ENCODE assay signal across 7 mouse cellular contexts in the genomic region with DNA sequence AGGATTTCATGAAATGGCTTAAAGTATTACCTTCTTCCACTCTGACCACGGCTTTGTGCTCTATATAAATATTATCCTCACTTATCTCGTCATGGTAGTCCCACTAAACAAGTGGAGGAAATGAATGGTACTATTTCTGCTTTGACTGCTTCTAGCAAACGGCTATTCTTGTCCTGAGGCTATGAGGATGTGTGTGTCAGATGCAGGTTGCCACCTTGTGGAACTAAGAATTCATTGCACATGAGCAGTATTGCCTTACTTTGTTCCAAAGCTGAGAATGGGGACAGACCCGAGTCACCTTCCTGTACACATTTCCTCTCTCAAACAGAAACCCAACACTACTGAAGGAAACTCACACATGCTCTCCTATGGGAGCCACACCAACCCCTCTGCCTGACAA.
A peak's percentile ranks its signal among the peaks of the same experiment; 100 is the strongest.
DNase-seq lines count a peak whose midpoint lies in the region; ATAC-seq and TF ChIP-seq lines count a peak whose summit lies in the region.

No protein-coding gene starts in this region.

- peak; percentile 39 to 66 for DNase-seq in left cerebral cortex, postnatal 14 days (ENCODE audit: low spot score in 2 of 2)
- DNase-seq in left cerebral cortex, postnatal 4 days: no peak
- DNase-seq in ES-E14 (ENCODE audit: low read depth, low spot score): no peak
- DNase-seq in cerebellum, adult 2 months: peak; percentile 10 to 36
- peak; percentile 19 for DNase-seq in hindbrain, embryonic 10.5 days (ENCODE audit: low spot score)
- DNase-seq in lung, postnatal 10 days: peak; percentile 33
- DNase-seq in stomach, postnatal 0 days (ENCODE audit: low spot score): no peak

- H3K27me3 ChIP-seq in cerebellum, adult 2 months (ENCODE audit: control insufficient read depth, insufficient read depth, low read length): no peaks in the 10 kb centered on the region
- H3K27me3 ChIP-seq in hindbrain, embryonic 10.5 days (ENCODE audit: insufficient read depth, poor library complexity, severe bottlenecking): no peaks in the 10 kb centered on the region
- H3K27me3 ChIP-seq in stomach, postnatal 0 days (ENCODE audit: control insufficient read depth, insufficient read depth, low read length): no peaks in the 10 kb centered on the region

- no peak overlapping the region for H3K4me2 ChIP-seq in stomach, postnatal 0 days (replicated peaks; ENCODE audit: low read depth)

- no peak overlapping the region for H3K4me3 ChIP-seq in ES-E14 (ENCODE audit: insufficient read depth in 1 of 2, low read depth in 1 of 2, low read length in 2 of 2, poor library complexity in 1 of 2, severe bottlenecking in 1 of 2)
- no peak overlapping the region for H3K4me3 ChIP-seq in cerebellum, adult 2 months (replicated peaks; ENCODE audit: insufficient read depth, low read depth, low read length)
- no peak overlapping the region for H3K4me3 ChIP-seq in hindbrain, embryonic 10.5 days
- no peak overlapping the region for H3K4me3 ChIP-seq in stomach, postnatal 0 days (ENCODE audit: low read depth, low read length)

- 6% methylated on average over 4 of the region's 4 CpGs for WGBS in cerebellum, adult 2 months
- 22% methylated on average over 4 of the region's 4 CpGs for WGBS in hindbrain, embryonic 10.5 days
- 2% methylated on average over 4 of the region's 4 CpGs for WGBS in stomach, postnatal 0 days

- TF ChIP-seq CTCF in cerebellum, adult 2 months (IDR thresholded peaks at IDR 0.05; ENCODE audit: borderline replicate concordance, insufficient read depth, low read depth, low read length): peak; percentile 71
- peak; percentile 88 for TF ChIP-seq CTCF in stomach, postnatal 0 days (IDR thresholded peaks at IDR 0.05; ENCODE audit: low read depth)

- intact Hi-C loops in left cerebral cortex, postnatal 14 days (cut with DNase I): loop anchor here (5.0 kb wide), 1 partner anchor 149 kb away; no protein-coding TSS in a partner anchor
- intact Hi-C loops in left cerebral cortex, postnatal 4 days (cut with DNase I): loop anchor here (5.0 kb wide), 2 partner anchors 149 to 1596 kb away; no protein-coding TSS in a partner anchor

- no peaks in the 10 kb centered on the region for H3K36me3 ChIP-seq in ES-E14 (ENCODE audit: control insufficient read depth, insufficient read depth, low read length, poor library complexity, severe bottlenecking)
- no peaks in the 10 kb centered on the region for H3K36me3 ChIP-seq in hindbrain, embryonic 10.5 days
- H3K36me3 ChIP-seq in stomach, postnatal 0 days (ENCODE audit: control insufficient read depth, insufficient read depth, low read length): no peaks in the 10 kb centered on the region

- ATAC-seq in stomach, postnatal 0 days (ENCODE audit: low FRiP score, low TSS enrichment): no peak

- in situ Hi-C loops in ES-E14 (cut with MboI; ENCODE audit: low sequenced_read_pairs in 2 of 2, unreplicated experiment in 2 of 2): no loop called here

- TF ChIP-seq EP300 in stomach, postnatal 0 days (optimal IDR thresholded peaks at IDR 0.05): no peak

- TF ChIP-seq POLR2A in cerebellum, adult 2 months (IDR thresholded peaks at IDR 0.05; ENCODE audit: borderline replicate concordance, insufficient read depth, low read length): no peak

- no peak overlapping the region for H3K27ac ChIP-seq in ES-E14 (ENCODE audit: insufficient read depth, low read depth, low read length, poor library complexity, severe bottlenecking)
- no peak overlapping the region for H3K27ac ChIP-seq in cerebellum, adult 2 months (ENCODE audit: insufficient read depth, low read length)
- H3K27ac ChIP-seq in hindbrain, embryonic 10.5 days: no peak overlapping the region
- no peak overlapping the region for H3K27ac ChIP-seq in stomach, postnatal 0 days (replicated peaks)

- no peak overlapping the region for H3K9ac ChIP-seq in ES-E14 (ENCODE audit: insufficient read depth, low read depth, low read length, poor library complexity, severe bottlenecking)
- no peak overlapping the region for H3K9ac ChIP-seq in stomach, postnatal 0 days (ENCODE audit: low read length)

- H3K9me3 ChIP-seq in ES-E14 (ENCODE audit: control insufficient read depth, insufficient read depth, low read depth, low read length): no peaks in the 10 kb centered on the region
- no peaks in the 10 kb centered on the region for H3K9me3 ChIP-seq in hindbrain, embryonic 10.5 days
- no peaks in the 10 kb centered on the region for H3K9me3 ChIP-seq in stomach, postnatal 0 days (ENCODE audit: control insufficient read depth, low read length)

- no peaks in the 10 kb centered on the region for H3K4me1 ChIP-seq in ES-E14 (ENCODE audit: control insufficient read depth in 2 of 2, insufficient read depth in 2 of 2, low read length in 2 of 2, poor library complexity in 1 of 2)
- H3K4me1 ChIP-seq in cerebellum, adult 2 months (ENCODE audit: control insufficient read depth, insufficient read depth, low read length): no peaks in the 10 kb centered on the region
- no peaks in the 10 kb centered on the region for H3K4me1 ChIP-seq in hindbrain, embryonic 10.5 days (replicated peaks)
- no peaks in the 10 kb centered on the region for H3K4me1 ChIP-seq in stomach, postnatal 0 days (replicated peaks; ENCODE audit: control insufficient read depth, insufficient read depth)

TF ChIP-seq in ES-E14, 5 proteins besides CTCF, POLR2A, EP300 and RAD21:
- TF ChIP-seq ZC3H11A (IDR thresholded peaks at IDR 0.05; ENCODE audit: borderline replicate concordance, low read depth, low read length) (peak; percentile 58; the same call in 1 of the 2 replicates), ZNF384 (IDR thresholded peaks at IDR 0.05; ENCODE audit: low read depth, low read length) (no peak)

Comparison
In these comparisons a context has a peak if more than half of its experiments do, and no peak if none do; other contexts are left out.
1. DNase-seq: peak in left cerebral cortex, postnatal 14 days (2 of 2), cerebellum, adult 2 months (2 of 2), hindbrain, embryonic 10.5 days (single experiment) and lung, postnatal 10 days (single experiment); none in left cerebral cortex, postnatal 4 days (single experiment), ES-E14 (single experiment) and stomach, postnatal 0 days (single experiment).